Mouse (Mus musculus) 416B (cell line): ENCODE measurements at regions not wholly inside any gene's neighbourhood (a gene's known extent, or its start where the extent isn't known, plus 50 kb on each side); places are given as distances from the start of the nearest gene placed in this dataset.

ENCODE experiments used
- DNase-seq: peaks from one replicate; pipeline ENCODE4 v3.0.0; 2011; ENCODE audit warnings: low read depth

GRCm38 (mm10) chrX:15598428-15598827, 924.2 kb upstream of the Cypt1 start:
- peak; percentile 39 for DNase-seq
